Mouse (Mus musculus) neural tube, embryonic 11.5 days (tissue): ENCODE results near the gene Srgap2. TPM values are rescaled to one million over a fixed set of nuclear protein-coding genes. Genes with fewer than 3 reads are reported as not detected.
"Not testable (repeated sequence)": the region's sequence is repeated elsewhere in the genome, so short reads cannot be mapped to it uniquely, and the experiment has no call there.

Experiments used
- ATAC-seq: fragments of 200-750 bp; cut with Nextera tagmentation; 2 replicates; pipeline ENCODE4 v1.8.0; 2017; ENCODE audit warnings: moderate number of reproducible peaks, mild to moderate bottlenecking, moderate TSS enrichment, moderate library complexity; ENCODE audit not compliant: insufficient read depth, low FRiP score, low TSS enrichment
- DNase-seq: peaks from one replicate; pipeline ENCODE4 v3.0.0-alpha.2; 2015; ENCODE audit warnings: low spot score
- H3K27ac ChIP-seq: fragments of 300-500 bp; sonication (generic); 2 replicates; pipeline ENCODE4 v1.5.1; 2014; ENCODE audit warnings: low read depth, mild to moderate bottlenecking, low read length
- H3K27me3 ChIP-seq: fragments of 300-500 bp; sonication (generic); 2 replicates; pipeline ENCODE4 v1.6.1; 2014; ENCODE audit warnings: mild to moderate bottlenecking, low read length, mixed read lengths; ENCODE audit not compliant: control insufficient read depth, insufficient read depth
- H3K36me3 ChIP-seq: fragments of 300-500 bp; sonication (generic); 2 replicates; pipeline ENCODE4 v1.6.1; 2014; ENCODE audit warnings: mild to moderate bottlenecking, low read length, moderate library complexity, mixed read lengths; ENCODE audit not compliant: control insufficient read depth, insufficient read depth
- H3K4me1 ChIP-seq: fragments of 300-500 bp; sonication (generic); 2 replicates; pipeline ENCODE4 v1.6.1; 2014; ENCODE audit warnings: low read length, mixed read lengths; ENCODE audit not compliant: control insufficient read depth, insufficient read depth
- H3K4me2 ChIP-seq: fragments of 300-500 bp; sonication (generic); 2 replicates; pipeline ENCODE4 v1.6.1; 2014; ENCODE audit warnings: low read depth, mild to moderate bottlenecking, moderate library complexity
- H3K4me3 ChIP-seq: fragments of 300-500 bp; sonication (generic); 2 replicates; pipeline ENCODE4 v1.5.1; 2014; ENCODE audit warnings: low read depth, low read length
- H3K9ac ChIP-seq: fragments of 300-500 bp; sonication (generic); 2 replicates; pipeline ENCODE4 v1.6.1; 2014; ENCODE audit warnings: mild to moderate bottlenecking, low read length
- H3K9me3 ChIP-seq: fragments of 300-500 bp; sonication (generic); 2 replicates; pipeline ENCODE4 v1.6.1; 2016; ENCODE audit warnings: low read length; ENCODE audit not compliant: control insufficient read depth
- WGBS: fragments of 180-500 bp; shearing (Covaris S2); extraction: QIAGEN DNeasy Blood & Tissue Kit; methylation state at CpG from one replicate; pipeline ENCODE4 v1.1.7; 2014; 5-methylcytosine and 5-hydroxymethylcytosine counted together
- polyA plus RNA-seq: library from polyadenylated mRNA; unstranded; fragments of >200 nt; fragmentation: Nextera tagmentation; extraction: Ambion mirVana; gene quantifications from 2 replicates; pipeline ENCODE4 v1.2.1, GENCODE M21; 2014

Srgap2 gene
- polyA plus RNA-seq, 1 experiment from 2014 or later = 15.2 TPM

DNA sequence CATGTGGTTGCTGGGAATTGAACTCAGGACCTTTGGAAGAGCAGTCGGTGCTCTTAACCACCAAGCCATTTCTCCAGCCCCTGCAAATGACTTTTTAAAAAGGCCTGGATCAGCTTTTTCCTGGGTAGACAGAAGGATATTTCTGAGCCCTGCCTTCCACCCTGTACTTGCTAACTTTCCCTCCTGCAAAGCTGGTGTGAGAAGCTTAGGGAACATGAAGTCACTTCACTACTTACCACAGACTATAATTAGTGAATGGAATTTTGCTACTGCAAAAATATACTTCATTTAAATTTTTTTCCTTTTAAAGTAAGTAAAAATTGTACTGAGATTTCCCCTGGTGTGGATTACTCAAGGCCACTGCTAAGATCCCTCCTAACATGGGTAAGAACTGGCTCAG, 196.0 kb downstream of the Srgap2 start:
- no peaks in the 10 kb centered on the region for H3K4me1 ChIP-seq
- H3K9ac ChIP-seq = no peak overlapping the region
- no peaks in the 10 kb centered on the region for H3K9me3 ChIP-seq
- no peak overlapping the region for H3K4me3 ChIP-seq
- no peak overlapping the region for H3K27ac ChIP-seq
- WGBS = 92% methylated on average over 1 of the region's 1 CpGs
- ATAC-seq (no peak), DNase-seq (no peak)
- no peaks in the 10 kb centered on the region for H3K27me3 ChIP-seq
- no peak overlapping the region for H3K4me2 ChIP-seq
- H3K36me3 ChIP-seq = no peaks in the 10 kb centered on the region

DNA sequence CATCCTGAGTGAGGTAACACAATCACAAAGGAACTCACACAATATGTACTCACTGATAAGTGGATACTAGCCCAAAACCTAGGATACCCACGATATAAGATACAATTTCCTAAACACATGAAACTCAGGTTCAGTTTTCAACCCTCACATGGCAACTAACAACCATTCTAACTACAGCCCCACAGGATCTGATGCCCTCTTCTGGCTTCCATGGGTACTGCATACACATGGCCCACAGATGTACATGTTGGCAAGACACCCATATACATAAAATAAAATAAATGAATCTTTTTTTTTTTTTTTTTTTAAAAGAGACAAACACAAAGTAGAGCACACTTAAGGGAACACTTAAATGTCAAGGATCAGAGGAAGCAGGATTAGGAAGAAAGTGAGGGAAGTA, 198.1 kb downstream of the Srgap2 start:
- H3K36me3 ChIP-seq, DNase-seq, H3K27me3 ChIP-seq, H3K4me1 ChIP-seq, ATAC-seq, H3K9me3 ChIP-seq, H3K4me3 ChIP-seq, H3K27ac ChIP-seq, H3K4me2 ChIP-seq, H3K9ac ChIP-seq: not testable (repeated sequence)
- WGBS = 90% methylated on average over 1 of the region's 1 CpGs

DNA sequence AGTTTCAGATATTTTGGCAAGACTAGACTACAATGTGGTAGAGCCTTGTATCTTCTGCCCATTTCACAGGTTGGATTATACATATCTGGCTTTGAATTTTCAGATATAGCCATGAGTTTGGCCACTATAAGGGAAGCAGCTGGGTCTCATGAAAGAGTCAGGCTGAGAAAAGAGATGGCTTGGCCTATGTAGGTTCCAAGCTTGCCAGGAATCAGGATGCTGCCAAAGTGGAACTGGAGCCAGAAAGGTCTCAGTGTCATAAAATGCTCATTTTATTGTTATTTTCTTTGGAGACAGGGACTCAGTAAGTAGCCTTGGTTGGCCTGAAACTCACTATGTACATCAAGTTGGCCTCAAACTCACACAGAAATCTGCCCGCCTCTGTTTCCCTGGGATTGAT, 200.0 kb downstream of the Srgap2 start:
- DNase-seq = no peak
- 100% methylated on average over 1 of the region's 1 CpGs for WGBS
- H3K36me3 ChIP-seq = no peaks in the 10 kb centered on the region
- no peak overlapping the region for H3K27ac ChIP-seq
- ATAC-seq = no peak
- H3K27me3 ChIP-seq = no peaks in the 10 kb centered on the region
- H3K4me1 ChIP-seq = no peaks in the 10 kb centered on the region
- H3K9me3 ChIP-seq = no peaks in the 10 kb centered on the region
- no peak overlapping the region for H3K9ac ChIP-seq
- no peak overlapping the region for H3K4me2 ChIP-seq
- no peak overlapping the region for H3K4me3 ChIP-seq

DNA sequence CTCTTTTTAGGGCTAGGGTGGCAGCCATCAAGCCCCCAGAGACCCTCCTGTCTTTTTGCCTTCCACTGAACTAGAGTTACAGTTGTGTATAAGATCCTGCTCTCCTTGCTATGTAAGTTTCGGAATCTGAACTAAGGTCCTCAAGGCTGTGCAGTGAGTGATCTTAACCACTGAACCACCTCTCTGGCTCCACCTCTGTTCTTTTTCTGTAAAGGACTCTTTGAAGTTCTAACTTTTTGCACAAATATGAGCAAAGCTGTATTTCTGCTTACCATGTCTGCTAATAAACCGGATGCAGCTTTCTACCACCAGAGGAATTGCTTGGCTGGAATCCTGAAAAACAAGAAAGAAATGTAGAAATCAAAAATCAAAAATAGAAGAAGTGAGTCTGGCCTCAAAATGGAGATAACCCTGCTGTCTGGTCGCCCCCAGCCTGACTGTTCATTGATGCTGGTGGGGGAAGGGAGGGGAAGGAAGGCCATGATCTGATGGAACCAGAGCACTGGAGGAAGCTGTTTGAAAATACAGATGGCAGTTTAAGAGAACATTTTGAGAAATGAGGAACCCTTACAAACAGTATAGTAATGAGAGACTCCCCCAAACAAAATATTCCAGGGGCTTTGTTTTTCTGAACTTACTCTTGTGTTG, 202.2 kb downstream of the Srgap2 start:
- no peaks in the 10 kb centered on the region for H3K36me3 ChIP-seq
- no peaks in the 10 kb centered on the region for H3K27me3 ChIP-seq
- no peak overlapping the region for H3K4me3 ChIP-seq
- H3K4me1 ChIP-seq = no peaks in the 10 kb centered on the region
- H3K9me3 ChIP-seq = no peaks in the 10 kb centered on the region
- no peak overlapping the region for H3K4me2 ChIP-seq
- no peak overlapping the region for H3K27ac ChIP-seq
- ATAC-seq = no peak
- 89% methylated on average over 3 of the region's 3 CpGs for WGBS
- no peak overlapping the region for H3K9ac ChIP-seq
- DNase-seq = no peak

DNA sequence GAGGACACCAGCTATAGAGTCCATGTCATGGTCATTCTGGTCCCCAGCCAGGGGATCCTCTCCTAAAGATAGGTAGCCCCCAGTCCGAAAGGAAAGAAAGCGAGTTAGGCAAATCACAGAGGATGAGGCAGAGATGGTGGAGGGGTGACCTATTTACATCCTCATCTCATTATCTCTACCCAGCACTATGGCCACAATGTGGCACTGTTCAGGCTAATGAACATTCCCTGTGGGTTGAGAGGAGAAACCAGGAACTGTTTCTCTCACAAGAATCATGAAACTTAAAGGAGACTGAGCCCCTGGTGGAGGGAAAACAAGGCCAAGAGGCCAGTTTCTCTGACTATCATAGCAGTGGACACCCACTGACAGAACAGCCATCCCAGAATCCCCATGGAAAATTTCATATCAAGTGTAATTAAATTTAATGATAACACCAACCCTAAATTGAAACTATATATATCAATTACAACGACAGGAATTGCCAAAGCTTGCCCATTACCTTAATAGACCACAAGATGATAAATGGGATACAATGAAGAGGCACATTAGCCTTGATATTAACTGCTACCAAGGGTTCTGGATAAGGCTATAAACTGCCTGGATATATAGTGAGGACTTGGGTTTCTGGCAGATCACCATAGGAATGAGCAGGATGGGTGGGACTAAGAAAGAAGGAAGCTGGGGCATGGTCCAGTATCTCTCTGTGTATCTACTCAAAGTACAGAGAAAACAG, 207.4 kb downstream of the Srgap2 start:
- WGBS = 89% methylated on average over 3 of the region's 3 CpGs
- H3K9me3 ChIP-seq = no peaks in the 10 kb centered on the region
- H3K27me3 ChIP-seq = no peaks in the 10 kb centered on the region
- peaks cover 2% of the 10 kb centered on the region; the same call in 1 of the 2 replicates for H3K36me3 ChIP-seq
- no peak overlapping the region for H3K4me3 ChIP-seq
- no peak overlapping the region for H3K4me2 ChIP-seq
- no peak for ATAC-seq
- no peak overlapping the region for H3K27ac ChIP-seq
- no peak for DNase-seq
- H3K9ac ChIP-seq = no peak overlapping the region
- H3K4me1 ChIP-seq = no peaks in the 10 kb centered on the region

DNA sequence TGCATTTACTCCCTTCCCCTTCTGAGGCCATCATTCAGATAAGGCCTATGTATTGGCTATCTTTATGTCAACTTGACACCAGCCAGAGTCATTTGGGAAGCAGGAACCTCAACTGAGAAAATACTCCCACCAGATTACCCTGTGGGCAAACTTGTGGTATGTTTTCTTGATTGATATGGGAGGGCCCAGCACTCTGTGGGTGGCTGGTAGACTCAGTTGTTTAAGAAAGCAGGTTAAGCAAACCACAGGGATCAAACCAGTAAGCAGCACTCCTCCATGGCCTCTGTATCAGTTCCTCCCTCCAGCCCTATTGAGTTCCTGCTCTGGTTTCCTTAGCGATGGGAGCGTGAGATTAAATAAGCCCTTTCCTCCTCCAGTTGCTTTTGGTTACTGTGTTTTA, 208.8 kb downstream of the Srgap2 start:
- no peaks in the 10 kb centered on the region for H3K27me3 ChIP-seq
- no peaks in the 10 kb centered on the region for H3K4me1 ChIP-seq
- no peaks in the 10 kb centered on the region for H3K9me3 ChIP-seq
- no peak overlapping the region for H3K4me2 ChIP-seq
- DNase-seq (no peak), ATAC-seq (no peak)
- H3K36me3 ChIP-seq = peaks cover 2% of the 10 kb centered on the region; the same call in 1 of the 2 replicates
- no peak overlapping the region for H3K4me3 ChIP-seq
- no peak overlapping the region for H3K27ac ChIP-seq
- WGBS = 100% methylated on average over 2 of the region's 2 CpGs
- H3K9ac ChIP-seq = no peak overlapping the region

DNA sequence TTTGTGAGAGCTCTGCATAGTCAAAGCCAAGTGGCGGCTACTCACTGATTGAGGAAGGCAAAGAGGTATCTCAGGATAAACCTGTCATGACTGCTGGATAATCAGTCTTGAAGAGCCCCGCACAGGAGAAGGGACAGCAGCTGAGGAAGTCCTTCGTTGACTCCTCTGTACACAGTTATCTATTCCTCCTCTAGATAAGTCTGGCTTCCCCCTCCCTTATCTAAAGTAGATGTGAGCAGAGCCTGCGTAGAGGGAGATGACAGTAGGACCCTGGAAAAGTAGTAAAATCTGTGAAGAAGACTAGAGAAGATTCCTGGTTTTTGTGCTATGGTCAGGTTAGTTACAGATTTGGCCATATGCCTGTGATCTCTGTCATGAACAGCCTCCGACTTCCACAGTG, 209.5 kb downstream of the Srgap2 start:
- H3K4me2 ChIP-seq = no peak overlapping the region
- peaks cover 2% of the 10 kb centered on the region; the same call in 1 of the 2 replicates for H3K36me3 ChIP-seq
- no peak overlapping the region for H3K9ac ChIP-seq
- H3K9me3 ChIP-seq = no peaks in the 10 kb centered on the region
- DNase-seq = no peak
- H3K4me1 ChIP-seq = no peaks in the 10 kb centered on the region
- no peaks in the 10 kb centered on the region for H3K27me3 ChIP-seq
- WGBS = 93% methylated on average over 5 of the region's 5 CpGs
- no peak overlapping the region for H3K27ac ChIP-seq
- H3K4me3 ChIP-seq = no peak overlapping the region
- ATAC-seq = no peak

DNA sequence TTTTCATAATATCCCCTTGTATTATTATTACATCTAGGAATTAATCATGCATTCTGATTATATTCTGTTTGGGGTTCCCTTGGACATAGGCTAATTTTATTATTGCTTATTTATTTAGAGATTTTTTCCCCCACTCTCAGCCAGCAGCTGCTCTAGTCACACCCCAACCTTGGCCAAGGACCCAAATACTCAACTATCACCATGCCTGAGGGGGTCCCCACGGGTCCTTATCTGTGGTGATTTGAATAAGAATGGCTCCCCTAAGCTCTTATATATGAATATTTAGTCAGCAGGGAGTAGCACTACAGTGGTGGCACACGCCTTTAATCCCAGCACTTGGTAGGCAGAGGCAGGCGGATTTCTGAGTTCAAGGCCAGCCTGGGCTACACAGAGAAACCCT, 215.9 kb downstream of the Srgap2 start:
- no peaks in the 10 kb centered on the region for H3K9me3 ChIP-seq
- no peak overlapping the region for H3K9ac ChIP-seq
- ATAC-seq (no peak), DNase-seq (no peak)
- H3K4me3 ChIP-seq = no peak overlapping the region
- H3K27ac ChIP-seq = no peak overlapping the region
- H3K4me2 ChIP-seq = no peak overlapping the region
- H3K27me3 ChIP-seq = no peaks in the 10 kb centered on the region
- no peaks in the 10 kb centered on the region for H3K4me1 ChIP-seq
- peaks cover 1% of the 10 kb centered on the region; the same call in 1 of the 2 replicates for H3K36me3 ChIP-seq
- WGBS = 84% methylated on average over 3 of the region's 3 CpGs

DNA sequence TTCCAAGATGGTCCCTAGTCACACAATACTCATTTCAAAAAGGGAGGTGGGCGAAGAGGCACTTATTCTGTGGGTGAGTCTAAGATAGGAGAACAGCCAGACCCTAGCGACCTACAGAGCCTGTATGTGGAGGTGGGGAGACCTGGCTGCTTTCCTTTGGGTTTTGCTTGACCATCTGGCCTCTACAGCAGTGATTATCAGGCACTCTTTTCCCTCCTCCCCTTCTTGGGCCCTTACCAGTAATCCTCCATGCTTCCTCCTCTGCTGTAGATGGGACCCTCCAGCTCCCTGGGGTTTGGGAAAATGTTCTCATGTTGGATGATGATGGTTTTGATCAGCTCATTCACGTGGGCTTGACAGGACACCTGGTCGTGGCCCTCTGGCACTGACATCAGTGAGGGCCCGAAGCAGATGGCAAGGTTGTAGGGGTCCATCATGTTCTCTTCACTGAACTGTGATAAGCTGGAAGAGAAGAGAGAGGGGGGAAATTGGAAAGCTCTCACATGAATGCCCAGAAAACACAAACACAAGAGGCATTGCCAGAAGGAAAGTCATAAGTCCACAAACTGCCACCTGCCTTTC, 216.8 kb downstream of the Srgap2 start:
- no peaks in the 10 kb centered on the region for H3K36me3 ChIP-seq
- DNase-seq = no peak
- H3K27ac ChIP-seq = no peak overlapping the region
- H3K4me2 ChIP-seq = no peak overlapping the region
- WGBS = 95% methylated on average over 5 of the region's 5 CpGs
- no peak overlapping the region for H3K4me3 ChIP-seq
- H3K4me1 ChIP-seq = no peaks in the 10 kb centered on the region
- H3K27me3 ChIP-seq = no peaks in the 10 kb centered on the region
- H3K9me3 ChIP-seq = no peaks in the 10 kb centered on the region
- no peak overlapping the region for H3K9ac ChIP-seq
- ATAC-seq = no peak
